Mouse (Mus musculus) midbrain, postnatal 0 days (tissue): ENCODE results near the gene Rora. TPM values are rescaled to one million over a fixed set of nuclear protein-coding genes. Genes with fewer than 3 reads are reported as not detected.

ENCODE experiments used
- ATAC-seq: fragments of 200-750 bp; cut with Nextera tagmentation; 2 replicates; pipeline ENCODE4 v1.8.0; 2017; ENCODE audit warnings: moderate number of reproducible peaks, mild to moderate bottlenecking, moderate TSS enrichment, moderate library complexity; ENCODE audit not compliant: low FRiP score
- DNase-seq: peaks from one replicate; pipeline ENCODE4 v3.0.0-alpha.2; 2015; ENCODE audit warnings: low spot score
- H3K27ac ChIP-seq: fragments of 300-500 bp; sonication (generic); 2 replicates; pipeline ENCODE4 v1.5.1; 2014; ENCODE audit warnings: low read depth, mild to moderate bottlenecking, low read length, mixed read lengths
- H3K27me3 ChIP-seq: fragments of 300-500 bp; sonication (generic); 2 replicates; pipeline ENCODE4 v1.6.1; 2014; ENCODE audit warnings: low read length, control low read depth, mixed read lengths; ENCODE audit not compliant: insufficient read depth
- H3K36me3 ChIP-seq: fragments of 300-500 bp; sonication (generic); 2 replicates; pipeline ENCODE4 v1.6.1; 2014; ENCODE audit warnings: low read length, control low read depth, mixed read lengths; ENCODE audit not compliant: insufficient read depth
- H3K4me1 ChIP-seq: fragments of 300-500 bp; sonication (generic); 2 replicates; pipeline ENCODE4 v1.6.1; 2014; ENCODE audit warnings: mild to moderate bottlenecking, control low read depth, antibody characterized with exemption, low read length, mixed read lengths; ENCODE audit not compliant: insufficient read depth
- H3K4me2 ChIP-seq: fragments of 300-500 bp; sonication (generic); 2 replicates; pipeline ENCODE4 v1.6.1; 2014; ENCODE audit warnings: low read depth, mild to moderate bottlenecking, low read length, mixed read lengths; ENCODE audit not compliant: poor library complexity, severe bottlenecking
- H3K4me3 ChIP-seq: fragments of 300-500 bp; sonication (generic); 2 replicates; pipeline ENCODE4 v1.5.1; 2014; ENCODE audit warnings: low read depth, mild to moderate bottlenecking, low read length, moderate library complexity
- H3K9ac ChIP-seq: fragments of 300-500 bp; sonication (generic); replicated peaks from 2 replicates; pipeline ENCODE4 v1.6.1; 2014; ENCODE audit warnings: mild to moderate bottlenecking, low read length, moderate library complexity, mixed read lengths; ENCODE audit not compliant: poor library complexity, severe bottlenecking
- H3K9me3 ChIP-seq: fragments of 300-500 bp; sonication (generic); 2 replicates; pipeline ENCODE4 v1.6.1; 2016; ENCODE audit warnings: low read length, control low read depth
- CTCF ChIP-seq: IDR thresholded peaks from 2 replicates; pipeline ENCODE4 v1.5.1; 2016; ENCODE audit warnings: antibody characterized with exemption, mild to moderate bottlenecking
- WGBS: fragments of 180-500 bp; shearing (Covaris S2); extraction: QIAGEN DNeasy Blood & Tissue Kit; methylation state at CpG from one replicate; pipeline ENCODE4 v1.1.7; 2014; 5-methylcytosine and 5-hydroxymethylcytosine counted together
- polyA plus RNA-seq: library from polyadenylated mRNA; unstranded; fragments of >200 nt; fragmentation: Nextera tagmentation; extraction: Ambion mirVana; gene quantifications from 2 replicates; pipeline ENCODE4 v1.2.1, GENCODE M21; 2015
- total RNA-seq: library from RNA; depleted of rRNA; stranded (reverse); fragments of >200 nt; gene quantifications from 2 replicates; pipeline ENCODE4 v1.2.3, GENCODE M21; 2014

Rora gene
- total and polyA plus RNA-seq, 2 experiments from 2014 or later = 28.2 to 49.6 TPM

DNA sequence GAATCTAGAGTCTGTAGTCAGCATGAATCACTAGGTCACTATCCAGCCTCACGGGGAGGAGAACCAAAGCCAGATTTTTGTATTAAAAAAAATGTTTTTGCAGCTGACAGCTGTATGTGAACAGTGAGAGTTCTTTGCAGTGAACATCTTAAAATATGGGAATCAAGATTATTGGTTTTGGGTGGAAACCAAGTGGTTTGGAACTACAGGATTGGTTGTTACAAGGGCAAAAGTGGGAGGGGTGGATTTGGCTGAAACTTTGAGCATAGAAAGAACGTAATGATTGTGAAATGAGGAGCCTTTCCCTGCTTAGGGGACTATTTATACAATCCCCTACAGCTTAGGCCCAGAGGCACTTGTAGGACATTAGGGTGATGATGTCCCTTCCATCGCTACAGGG is 173.9 kb downstream of the Rora start:
- no peaks in the 10 kb centered on the region for H3K4me1 ChIP-seq
- no peaks in the 10 kb centered on the region for H3K9me3 ChIP-seq
- ATAC-seq (no peak), DNase-seq (peak; percentile 23)
- H3K27me3 ChIP-seq = no peaks in the 10 kb centered on the region
- H3K27ac ChIP-seq = no peak overlapping the region
- H3K36me3 ChIP-seq = no peaks in the 10 kb centered on the region
- H3K9ac ChIP-seq = no peak overlapping the region
- no peak for TF ChIP-seq CTCF
- H3K4me2 ChIP-seq = no peak overlapping the region
- H3K4me3 ChIP-seq = no peak overlapping the region
- WGBS = 81% methylated on average over 3 of the region's 3 CpGs

GRCm38 (mm10) chr9:68829903-68830302 is 176.3 kb downstream of the Rora start:
- H3K27ac ChIP-seq = no peak overlapping the region
- H3K9me3 ChIP-seq = no peaks in the 10 kb centered on the region
- ATAC-seq (no peak), DNase-seq (peak; percentile 38)
- no peak overlapping the region for H3K9ac ChIP-seq
- 68% methylated on average over 4 of the region's 4 CpGs for WGBS
- H3K4me2 ChIP-seq = no peak overlapping the region
- H3K4me1 ChIP-seq = no peaks in the 10 kb centered on the region
- peak; percentile 70 for TF ChIP-seq CTCF
- H3K36me3 ChIP-seq = no peaks in the 10 kb centered on the region
- no peak overlapping the region for H3K4me3 ChIP-seq
- no peaks in the 10 kb centered on the region for H3K27me3 ChIP-seq

DNA sequence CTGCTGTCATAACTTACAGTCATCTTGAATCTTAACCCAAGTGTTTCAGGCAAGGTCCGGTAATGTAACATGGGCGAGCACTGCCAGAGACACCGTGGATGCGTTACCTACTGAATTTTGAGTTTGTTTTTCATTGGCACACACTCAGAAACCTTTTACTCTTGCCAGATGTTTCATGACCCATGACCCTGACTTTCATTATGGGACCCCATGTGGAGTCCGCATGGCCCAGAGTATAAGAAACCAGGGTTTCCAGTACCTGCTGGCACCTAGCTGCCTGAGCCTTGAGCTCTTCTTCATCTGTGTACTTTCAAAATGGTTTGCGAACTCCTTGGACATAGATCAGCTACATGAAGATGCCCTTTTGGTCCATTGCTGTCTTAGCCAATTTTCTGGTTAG is 179.7 kb downstream of the Rora start:
- DNase-seq (no peak), ATAC-seq (no peak)
- no peak overlapping the region for H3K4me3 ChIP-seq
- TF ChIP-seq CTCF = no peak
- H3K4me1 ChIP-seq = no peaks in the 10 kb centered on the region
- no peak overlapping the region for H3K27ac ChIP-seq
- no peaks in the 10 kb centered on the region for H3K36me3 ChIP-seq
- no peaks in the 10 kb centered on the region for H3K27me3 ChIP-seq
- 88% methylated on average over 6 of the region's 6 CpGs for WGBS
- no peak overlapping the region for H3K4me2 ChIP-seq
- no peaks in the 10 kb centered on the region for H3K9me3 ChIP-seq
- H3K9ac ChIP-seq = no peak overlapping the region

GRCm38 (mm10) chr9:68835037-68835649 is 181.6 kb downstream of the Rora start:
- DNase-seq (peak; percentile 30), ATAC-seq (no peak)
- no peak for TF ChIP-seq CTCF
- Histone ChIP-seq H3K4me2 (no peak overlapping the region), H3K9me3 (no peaks in the 10 kb centered on the region), H3K4me3 (no peak overlapping the region), H3K36me3 (no peaks in the 10 kb centered on the region), H3K27me3 (no peaks in the 10 kb centered on the region), H3K9ac (no peak overlapping the region), H3K27ac (no peak overlapping the region), H3K4me1 (no peaks in the 10 kb centered on the region)
- 82% methylated on average over 7 of the region's 7 CpGs for WGBS

DNA sequence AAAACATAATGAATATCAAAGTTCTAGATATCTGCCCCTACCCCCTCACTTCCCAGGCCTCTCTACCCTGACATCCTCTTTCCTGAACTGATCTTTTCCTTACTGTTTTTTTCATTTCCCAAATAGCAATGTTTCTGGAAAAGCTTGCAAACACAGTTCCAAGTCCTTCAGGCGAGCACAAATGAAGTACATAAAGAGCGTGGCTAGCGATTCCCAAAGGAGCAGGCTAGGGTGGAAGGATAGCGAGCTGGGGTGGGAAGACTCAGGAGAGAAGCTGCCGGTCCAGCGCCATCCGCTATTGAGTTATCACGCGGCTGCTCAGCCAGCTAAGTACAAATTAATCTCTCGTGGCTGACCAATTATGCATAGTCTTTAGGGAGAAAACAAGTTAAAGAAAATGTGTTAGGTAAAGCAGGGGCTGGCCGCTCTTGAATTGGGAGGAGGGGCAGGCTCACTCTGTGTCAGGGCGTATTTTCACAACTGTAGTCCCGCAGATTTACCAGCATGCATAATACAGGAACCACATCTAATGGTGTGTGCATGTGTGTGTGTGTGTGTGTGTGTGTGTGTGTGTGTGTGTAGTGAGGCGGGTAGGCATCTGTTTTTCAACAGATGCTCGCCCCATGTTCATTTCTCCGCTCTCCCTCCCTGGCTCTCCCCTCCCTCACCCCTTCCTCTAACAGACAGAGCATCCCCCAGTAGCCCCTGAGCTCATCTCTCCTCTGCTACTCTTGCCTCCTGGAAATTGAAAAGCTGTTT is 188.7 kb downstream of the Rora start:
- Histone ChIP-seq H3K4me1 (peaks cover 2% of the 10 kb centered on the region; the same call in 1 of the 2 replicates), H3K9ac (no peak overlapping the region), H3K36me3 (no peaks in the 10 kb centered on the region), H3K27ac (no peak overlapping the region), H3K27me3 (no peaks in the 10 kb centered on the region), H3K4me3 (no peak overlapping the region), H3K4me2 (peak overlapping the region; percentile 32; the same call in 1 of the 2 replicates), H3K9me3 (no peaks in the 10 kb centered on the region)
- DNase-seq (peak; percentile 65), ATAC-seq (peak; percentile 47; the same call in 1 of the 2 replicates)
- WGBS = 30% methylated on average over 16 of the region's 16 CpGs
- no peak for TF ChIP-seq CTCF

GRCm38 (mm10) chr9:68845556-68845955 is 192.0 kb downstream of the Rora start:
- Histone ChIP-seq H3K4me1 (peaks cover 2% of the 10 kb centered on the region; the same call in 1 of the 2 replicates), H3K9me3 (no peaks in the 10 kb centered on the region), H3K4me3 (no peak overlapping the region), H3K36me3 (no peaks in the 10 kb centered on the region), H3K27ac (no peak overlapping the region), H3K9ac (no peak overlapping the region), H3K4me2 (no peak overlapping the region), H3K27me3 (no peaks in the 10 kb centered on the region)
- no peak for TF ChIP-seq CTCF
- no peak for ATAC-seq
- DNase-seq = peak; percentile 59
- WGBS = 53% methylated on average over 2 of the region's 2 CpGs
